In the genomic region with DNA sequence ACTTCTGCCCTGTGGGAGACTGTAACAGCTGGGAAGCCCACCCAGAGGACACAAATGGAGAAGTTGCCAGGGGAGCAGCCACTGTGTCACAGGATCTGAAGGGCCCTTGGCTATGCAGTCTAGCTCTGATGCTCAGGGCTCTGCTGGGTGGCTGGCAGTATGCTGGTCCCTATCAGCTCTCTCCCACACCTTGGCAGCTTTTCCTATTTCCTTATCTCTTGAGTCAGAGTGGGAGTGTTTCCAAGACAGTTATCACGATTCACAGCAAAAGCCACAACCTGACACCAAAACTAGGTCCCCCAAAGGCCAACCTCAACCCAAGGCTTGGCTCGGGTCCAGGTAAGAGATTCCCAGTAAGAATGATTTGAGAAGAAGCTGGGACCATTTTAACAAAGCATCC, we compare ENCODE assay signal across 12 mouse cellular contexts. TPM values are rescaled to one million over a fixed set of nuclear protein-coding genes. Genes with fewer than 3 reads are reported as not detected.
DNase-seq lines count a peak whose midpoint lies in the region; ATAC-seq lines count a peak whose summit lies in the region.
"Had no signal": no experiment of that assay in that cellular context is flagged by ENCODE, and none has a peak within 500 bp of the region (broad histone marks: within the 10 kb centered on the region; RNA-seq: fewer than 3 reads in every experiment).

No protein-coding gene starts in this region.

- H3K27me3 ChIP-seq in lung, embryonic 16.5 days (ENCODE audit: control insufficient read depth, insufficient read depth, low read depth, low read length) = no peaks in the 10 kb centered on the region
- no peaks in the 10 kb centered on the region for H3K27me3 ChIP-seq in embryonic facial prominence, embryonic 14.5 days (replicated peaks; ENCODE audit: control insufficient read depth, insufficient read depth, low read length)
- H3K27me3 ChIP-seq: limb, embryonic 15.5 days; neural tube, embryonic 12.5 days had no signal

- no peak for DNase-seq in lung, adult 18-20 months
- no peak for DNase-seq in embryonic facial prominence, embryonic 14.5 days (ENCODE audit: low spot score)
- DNase-seq in heart, postnatal 10 days = peak; percentile 37 to 60
- DNase-seq in spleen, postnatal 4 days (ENCODE audit: low spot score in 2 of 2) = peak; percentile 83 to 86
- no peak for DNase-seq in right cerebral cortex, adult 2 months (ENCODE audit: low spot score in 2 of 2)
- no peak for DNase-seq in testis, postnatal 10 days (ENCODE audit: low spot score)
- DNase-seq: kidney, postnatal 36 days; thymus, adult 2 months had no signal

- no peak overlapping the region for H3K4me3 ChIP-seq in lung, embryonic 16.5 days (ENCODE audit: low read length)
- H3K4me3 ChIP-seq in embryonic facial prominence, embryonic 14.5 days (ENCODE audit: low read depth, low read length) = no peak overlapping the region
- H3K4me3 ChIP-seq: heart, adult 2 months; limb, embryonic 15.5 days; neural tube, embryonic 12.5 days had no signal

- 0 out of 2 replicates have a peak, but pooled peaks cover 2% of the 10 kb centered on the region for H3K36me3 ChIP-seq in lung, embryonic 16.5 days (ENCODE audit: control insufficient read depth, insufficient read depth, low read length)
- H3K36me3 ChIP-seq in embryonic facial prominence, embryonic 14.5 days (ENCODE audit: control insufficient read depth, insufficient read depth, low read length) = 0 out of 2 replicates have a peak, but pooled peaks cover 24% of the 10 kb centered on the region

- no peak overlapping the region for H3K27ac ChIP-seq in lung, embryonic 16.5 days (ENCODE audit: low read length)
- no peak overlapping the region for H3K27ac ChIP-seq in embryonic facial prominence, embryonic 14.5 days (replicated peaks; ENCODE audit: low read depth, low read length)
- H3K27ac ChIP-seq: heart, adult 2 months; limb, embryonic 15.5 days; neural tube, embryonic 12.5 days had no signal

- no peak overlapping the region for H3K4me2 ChIP-seq in lung, embryonic 16.5 days (ENCODE audit: low read depth, low read length)
- no peak overlapping the region for H3K4me2 ChIP-seq in embryonic facial prominence, embryonic 14.5 days (ENCODE audit: low read depth, low read length)
- H3K4me2 ChIP-seq: limb, embryonic 15.5 days; neural tube, embryonic 12.5 days had no signal

- intact Hi-C loops in heart, postnatal 10 days (cut with DNase I) = no loop called here

- 49% methylated on average over 2 of the region's 2 CpGs for WGBS in lung, embryonic 16.5 days
- WGBS in embryonic facial prominence, embryonic 14.5 days = 68% methylated on average over 2 of the region's 2 CpGs

- no peaks in the 10 kb centered on the region for H3K9me3 ChIP-seq in lung, embryonic 16.5 days (ENCODE audit: control insufficient read depth, low read length)
- no peaks in the 10 kb centered on the region for H3K9me3 ChIP-seq in embryonic facial prominence, embryonic 14.5 days (ENCODE audit: control insufficient read depth, low read length)
- H3K9me3 ChIP-seq: limb, embryonic 15.5 days; neural tube, embryonic 12.5 days had no signal

- ATAC-seq in lung, embryonic 16.5 days (ENCODE audit: low read depth) = peak; percentile 34; the same call in 1 of the 2 replicates
- peak; percentile 34; the same call in 1 of the 2 replicates for ATAC-seq in embryonic facial prominence, embryonic 14.5 days (ENCODE audit: low read depth)

- H3K9ac ChIP-seq in lung, embryonic 16.5 days (ENCODE audit: low read length) = no peak overlapping the region
- H3K9ac ChIP-seq in embryonic facial prominence, embryonic 14.5 days (ENCODE audit: low read depth, low read length) = no peak overlapping the region
- H3K9ac ChIP-seq: limb, embryonic 15.5 days; neural tube, embryonic 12.5 days had no signal

- peaks cover 2% of the 10 kb centered on the region; the same call in 1 of the 2 replicates for H3K4me1 ChIP-seq in lung, embryonic 16.5 days (replicated peaks; ENCODE audit: control insufficient read depth, insufficient read depth, low read length)
- no peaks in the 10 kb centered on the region for H3K4me1 ChIP-seq in embryonic facial prominence, embryonic 14.5 days (ENCODE audit: control insufficient read depth, insufficient read depth, low read length)
- H3K4me1 ChIP-seq: neural tube, embryonic 12.5 days had no signal

RNA-seq across cellular contexts. Expression of gene Ttc39a, which starts 39.0 kb away (rescaled TPM):
- polyA plus RNA-seq in lung, embryonic 16.5 days (2015; fragmentation: Nextera tagmentation; extraction: Ambion mirVana) = 7.3 and 7.8 TPM in 2 replicates
- 4.0 and 4.2 TPM in 2 replicates for polyA plus RNA-seq in embryonic facial prominence, embryonic 14.5 days (2014; fragmentation: Nextera tagmentation; extraction: Ambion mirVana)
- 1 to 10 TPM; 2.8 to 4.1 TPM for total RNA-seq in heart, postnatal 10 days (2021)

RNA-seq across cellular contexts. Expression of gene Rnf11, which starts 39.1 kb away (rescaled TPM):
- 35.9 and 36.2 TPM in 2 replicates for polyA plus RNA-seq in lung, embryonic 16.5 days (2015; fragmentation: Nextera tagmentation; extraction: Ambion mirVana)
- 75.1 and 76.1 TPM in 2 replicates for polyA plus RNA-seq in embryonic facial prominence, embryonic 14.5 days (2014; fragmentation: Nextera tagmentation; extraction: Ambion mirVana)
- 100 to 1,000 TPM; 107 to 112 TPM for total RNA-seq in heart, postnatal 10 days (2021)

Comparison
In these comparisons a context has a peak if more than half of its experiments do, and no peak if none do; other contexts are left out.
1. DNase-seq: peak in heart, postnatal 10 days (2 of 2) and spleen, postnatal 4 days (2 of 2); none in lung, adult 18-20 months (0 of 2), embryonic facial prominence, embryonic 14.5 days (single experiment), right cerebral cortex, adult 2 months (0 of 2) and testis, postnatal 10 days (single experiment).